Mouse (Mus musculus) frontal cortex, adult (tissue): ENCODE results near the gene Ccdc33.

Experiments used
- ATAC-seq: cut with Nextera tagmentation; 2 replicates; pipeline ENCODE4 v1.9.2; 2017; ENCODE audit warnings: mild to moderate bottlenecking, moderate library complexity, mixed read lengths; ENCODE audit not compliant: low TSS enrichment

Gene Ccdc33

GRCm38 (mm10) chr9:58048621-58049020 lies 70.0 kb downstream of the Ccdc33 start:
- ATAC-seq: no peak

DNA sequence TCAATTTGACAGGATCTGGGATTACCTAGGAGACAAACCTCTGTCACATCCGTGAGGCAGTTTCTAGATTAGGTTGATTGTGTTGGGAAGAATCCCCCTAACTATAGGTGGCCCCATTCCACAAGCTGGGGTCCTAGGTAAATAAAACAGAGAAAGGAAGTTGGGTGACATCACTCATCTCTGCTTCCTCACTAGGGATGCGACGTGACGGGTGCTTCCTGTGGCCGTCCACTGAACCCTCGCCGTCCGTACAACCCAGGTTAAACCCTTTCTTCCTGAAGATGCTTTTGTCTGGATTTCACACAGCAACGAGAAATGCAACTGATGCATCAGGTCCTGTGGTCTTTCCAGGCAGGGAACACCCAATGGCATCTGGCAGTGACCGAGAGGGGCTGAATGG lies 71.6 kb downstream of the Ccdc33 start:
- no peak for ATAC-seq

DNA sequence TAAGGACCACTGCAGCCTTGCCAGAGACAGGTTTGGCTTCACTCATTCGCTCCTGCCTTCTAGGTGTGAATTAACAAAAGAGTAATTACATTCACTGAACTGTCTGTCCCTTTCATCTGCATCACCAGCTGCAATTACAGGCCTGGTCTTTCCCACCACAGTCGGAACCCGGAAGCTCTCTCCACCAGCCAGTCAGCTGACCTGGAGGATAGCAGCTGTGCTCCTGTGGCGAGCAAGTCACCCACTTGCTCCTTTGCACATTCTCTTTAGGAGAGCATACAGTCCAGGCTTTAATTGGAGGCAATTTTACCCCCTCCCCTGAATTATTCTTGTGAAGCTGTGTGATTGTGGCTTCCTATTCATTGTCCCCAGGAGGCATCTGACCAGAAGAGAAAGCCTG lies 73.0 kb downstream of the Ccdc33 start:
- no peak for ATAC-seq

DNA sequence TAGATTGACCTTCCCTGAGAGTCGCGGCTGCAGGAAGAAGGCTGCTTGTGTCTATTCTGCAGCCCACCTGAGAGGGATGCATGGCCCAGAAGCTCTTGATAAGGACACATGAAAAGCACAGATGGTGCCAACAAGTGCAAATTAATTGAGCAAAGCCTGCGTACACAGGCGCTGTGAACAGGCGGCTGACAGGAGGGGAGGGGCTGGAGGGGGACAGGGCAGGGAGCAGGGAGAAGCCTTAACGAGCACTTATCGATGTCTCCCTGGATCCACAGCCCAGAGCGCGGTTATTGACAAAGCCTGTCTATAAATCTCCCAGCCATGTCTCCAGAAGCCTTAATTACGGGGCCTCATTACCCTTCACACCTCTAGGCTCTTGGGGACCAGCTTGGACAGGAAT lies 73.8 kb downstream of the Ccdc33 start:
- no peak for ATAC-seq

DNA sequence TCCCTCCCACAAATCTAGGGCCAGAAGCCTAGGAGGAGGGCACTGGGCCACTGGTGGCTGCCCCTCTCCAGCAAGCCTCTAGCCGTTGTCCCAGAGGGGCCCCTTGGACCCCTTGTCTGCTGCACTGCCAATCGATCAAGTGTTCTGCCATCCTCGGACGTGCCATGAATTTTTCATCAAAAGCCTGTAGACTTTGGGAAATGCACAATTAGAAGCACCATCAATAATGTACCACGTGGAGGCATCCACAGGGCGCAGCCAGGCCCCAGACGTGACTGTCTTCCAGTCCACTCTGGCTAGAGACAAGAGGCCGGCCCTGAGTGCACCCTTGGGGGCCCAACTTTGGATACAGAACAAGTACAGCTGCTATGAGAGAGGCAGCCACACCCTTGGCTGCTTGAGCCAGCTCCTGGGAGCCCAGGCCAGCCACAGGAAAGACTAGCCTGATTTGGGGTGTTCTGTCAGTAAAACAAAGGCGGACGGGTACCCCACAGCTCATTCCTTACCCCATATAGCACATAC lies 75.1 kb downstream of the Ccdc33 start:
- no peak for ATAC-seq

DNA sequence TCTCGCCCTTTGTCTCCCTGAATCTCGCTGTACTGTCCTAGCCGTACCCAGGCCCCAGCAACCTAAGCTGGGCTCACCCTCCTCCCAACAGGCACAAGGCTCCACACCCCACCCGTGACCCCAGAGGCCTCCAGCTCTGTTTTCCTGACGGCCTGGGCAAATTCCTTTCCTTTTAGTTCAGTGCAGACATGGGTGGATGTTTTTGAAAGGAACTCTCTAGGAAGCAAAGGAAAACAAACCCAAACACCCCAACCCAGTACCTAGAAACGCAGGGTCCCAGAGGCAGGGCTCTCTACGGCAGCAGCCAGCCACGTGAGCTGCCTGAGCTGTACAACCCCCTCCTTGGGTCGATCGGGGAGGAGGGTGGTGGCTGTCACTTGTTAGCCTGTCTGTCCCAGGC lies 76.2 kb downstream of the Ccdc33 start:
- ATAC-seq: no peak

GRCm38 (mm10) chr9:58040977-58041376 lies 77.6 kb downstream of the Ccdc33 start:
- ATAC-seq: no peak

GRCm38 (mm10) chr9:58038500-58039168 lies 80.0 kb downstream of the Ccdc33 start:
- ATAC-seq: peak; percentile 68

GRCm38 (mm10) chr9:58036961-58037360 lies 81.7 kb downstream of the Ccdc33 start:
- no peak for ATAC-seq

GRCm38 (mm10) chr9:58035951-58036698 lies 82.5 kb downstream of the Ccdc33 start:
- peak; percentile 24; the same call in 1 of the 2 replicates for ATAC-seq

- peak; percentile 76 for ATAC-seq
Measured at GRCm38 (mm10) chr9:58035519-58035918, 83.1 kb downstream of the Ccdc33 start.

DNA sequence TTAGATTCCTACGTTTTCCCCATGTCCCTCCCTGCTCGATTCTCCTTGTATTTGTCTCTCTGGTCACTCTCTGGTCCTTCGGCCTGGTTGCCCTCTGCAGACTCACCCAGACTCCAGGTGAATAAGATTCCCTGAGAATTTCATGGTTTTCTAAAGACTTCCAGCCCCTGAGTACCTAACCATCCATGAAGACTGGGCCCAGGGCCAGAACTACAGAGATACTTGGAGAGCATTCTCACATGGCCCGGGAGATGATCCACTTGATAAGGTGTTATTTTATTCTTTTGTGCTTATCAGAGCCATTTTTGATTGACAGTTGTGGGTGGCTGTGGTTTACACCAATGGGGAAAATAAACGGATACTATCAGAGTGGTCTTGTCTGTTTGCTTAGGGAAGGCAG lies 86.7 kb downstream of the Ccdc33 start:
- ATAC-seq: no peak

DNA sequence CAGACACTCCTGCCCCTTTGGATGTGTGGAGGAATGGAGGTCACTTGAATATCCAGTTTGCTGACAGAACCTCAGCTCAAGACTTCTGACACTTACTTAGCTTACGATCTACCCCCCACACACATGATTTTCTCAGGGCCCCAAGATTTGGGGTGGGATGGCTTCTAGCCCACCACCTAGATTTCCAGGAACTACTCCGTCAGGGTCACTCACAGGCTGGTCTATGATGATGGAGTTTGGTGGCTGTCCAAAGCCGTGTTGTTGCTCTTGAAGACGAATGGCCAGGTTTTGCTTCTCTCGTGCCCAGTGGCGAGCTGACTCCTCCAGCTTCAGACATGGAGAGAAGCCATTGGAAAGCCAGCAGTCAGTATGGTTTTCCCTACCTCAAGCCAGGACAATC lies 89.0 kb downstream of the Ccdc33 start:
- ATAC-seq: no peak

GRCm38 (mm10) chr9:58028841-58029240 lies 89.8 kb downstream of the Ccdc33 start:
- no peak for ATAC-seq

GRCm38 (mm10) chr9:58027426-58028180 lies 91.0 kb downstream of the Ccdc33 start:
- no peak; the same call in 1 of the 2 replicates for ATAC-seq

- ATAC-seq: no peak
Measured at GRCm38 (mm10) chr9:58025995-58026394, 92.6 kb downstream of the Ccdc33 start.

DNA sequence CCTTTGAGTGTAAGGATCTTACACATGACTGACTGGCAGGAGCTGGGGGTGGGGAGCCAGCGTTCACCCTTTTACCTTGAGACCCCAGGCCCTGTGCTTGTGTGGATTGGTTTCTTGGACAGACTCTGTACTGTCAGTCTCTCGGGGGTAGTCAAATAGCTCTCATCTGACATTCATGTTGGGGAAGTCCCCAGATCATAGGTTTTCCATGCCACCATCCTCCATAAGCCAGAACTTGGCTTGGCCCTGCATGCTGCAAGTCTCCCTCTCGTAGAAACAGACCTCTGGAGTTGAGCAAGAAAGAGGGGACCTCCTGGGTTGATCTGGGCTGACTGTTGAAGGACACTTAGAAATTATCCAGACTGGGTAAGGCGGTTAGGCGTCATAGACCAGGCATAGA lies 100.2 kb downstream of the Ccdc33 start:
- no peak for ATAC-seq

DNA sequence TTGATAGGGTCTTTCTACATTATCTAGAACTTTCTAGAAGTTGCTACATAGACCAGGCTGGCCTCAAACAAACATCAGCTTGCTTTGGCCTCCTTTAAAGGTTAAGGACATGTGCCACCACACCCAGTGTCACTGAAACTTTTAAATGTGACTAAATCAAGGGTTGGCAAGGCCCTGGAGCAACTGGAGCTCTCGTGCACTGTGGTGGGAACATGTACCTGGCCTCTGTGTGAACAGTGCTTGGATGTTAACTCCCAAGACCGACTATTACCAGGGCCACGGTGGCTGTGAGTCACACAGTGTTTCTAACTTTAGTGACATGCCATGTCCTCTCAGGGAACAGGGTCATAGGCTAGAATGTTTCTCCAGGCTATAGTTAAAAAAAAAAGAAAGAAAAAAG lies 101.7 kb downstream of the Ccdc33 start:
- no peak for ATAC-seq

GRCm38 (mm10) chr9:58015856-58016255 lies 102.8 kb downstream of the Ccdc33 start:
- ATAC-seq: no peak

DNA sequence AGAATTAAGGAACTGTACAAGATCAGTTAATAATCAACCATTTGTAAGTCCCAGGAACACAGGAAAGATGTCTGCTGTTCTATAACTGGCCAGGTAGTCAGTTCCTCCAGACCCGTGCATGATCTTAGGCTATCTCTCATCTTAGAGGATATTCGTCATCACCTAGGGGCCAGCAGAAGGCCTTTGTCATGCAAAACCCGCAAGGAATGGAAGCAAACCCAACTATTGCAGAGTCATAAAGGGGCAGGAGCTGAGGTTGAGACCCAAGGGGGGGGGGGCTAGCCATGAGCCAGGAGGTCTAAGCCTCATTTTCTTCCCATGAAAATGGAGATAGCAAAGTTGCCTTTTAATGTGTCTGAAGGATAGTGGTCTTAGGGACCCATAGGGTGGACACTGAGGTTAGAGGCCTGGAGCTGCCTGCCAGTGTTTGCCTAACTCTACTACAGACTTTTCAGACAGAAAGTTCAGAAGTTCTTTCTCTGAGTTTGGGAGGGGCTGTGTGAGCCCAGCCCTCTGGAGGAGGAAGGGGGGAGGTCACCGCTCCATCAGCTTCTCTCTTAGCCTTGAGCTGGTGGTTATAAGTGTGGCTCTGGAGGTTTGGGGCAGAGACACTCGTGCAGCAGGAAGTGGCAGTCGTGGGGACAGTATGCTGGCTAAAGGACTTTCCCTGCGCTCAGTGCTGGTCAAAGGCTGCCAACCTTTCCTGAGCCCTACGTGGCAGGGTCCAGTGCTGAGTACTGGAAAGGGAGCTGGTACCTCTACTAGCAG lies 104.0 kb downstream of the Ccdc33 start:
- no peak for ATAC-seq

- ATAC-seq: 0 out of 2 replicates have a peak, but pooled peaks have one; percentile 38
Measured at GRCm38 (mm10) chr9:58012935-58013334, 105.7 kb downstream of the Ccdc33 start.

DNA sequence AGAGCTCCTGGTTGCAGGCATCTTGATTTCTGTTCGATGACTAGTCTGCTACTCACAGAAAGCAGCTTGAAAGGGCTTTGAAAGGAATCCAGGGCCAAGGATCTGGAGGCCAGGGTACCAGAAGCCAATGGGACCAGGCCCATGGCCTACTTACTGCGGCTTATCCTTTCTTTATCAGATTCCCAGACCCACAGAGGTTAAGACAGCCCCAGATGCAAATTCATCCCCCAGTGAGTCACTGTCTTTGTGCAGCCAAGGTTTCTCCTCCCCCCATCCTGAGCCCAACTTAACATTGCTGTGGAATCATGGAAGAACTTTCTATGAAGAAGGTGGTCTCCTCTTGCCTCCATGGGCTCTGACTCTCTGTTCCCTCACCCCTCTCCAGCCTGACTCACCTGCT lies 106.1 kb downstream of the Ccdc33 start:
- 0 out of 2 replicates have a peak, but pooled peaks have one; percentile 15 for ATAC-seq
